Mouse (Mus musculus) myocyte (in vitro differentiated cells): ENCODE measurements around the gene Samd15. TPM values are rescaled to one million over a fixed set of nuclear protein-coding genes. Genes with fewer than 3 reads are reported as not detected.

Experiments
- H3K27me3 ChIP-seq: one replicate; pipeline ENCODE4 v1.6.1; 2011; ENCODE audit not compliant: control insufficient read depth, insufficient read depth, insufficient read length
- H3K36me3 ChIP-seq: one replicate; pipeline ENCODE4 v1.6.1; 2011; ENCODE audit not compliant: control insufficient read depth, insufficient read depth
- H3K4me2 ChIP-seq: one replicate; pipeline ENCODE4 v1.6.1; 2011; ENCODE audit warnings: low read depth, control low read depth
- H3K4me3 ChIP-seq: one replicate; pipeline ENCODE4 v1.5.1; 2011; ENCODE audit warnings: mild to moderate bottlenecking, control low read depth, moderate library complexity
- H3K79me2 ChIP-seq: one replicate; pipeline ENCODE4 v1.6.1; 2011; ENCODE audit not compliant: control insufficient read depth, insufficient read depth
- H3ac ChIP-seq: one replicate; pipeline ENCODE4 v1.6.1; 2011; ENCODE audit not compliant: control insufficient read depth, insufficient read length
- CEBPB ChIP-seq: IDR thresholded peaks from 2 replicates; pipeline ENCODE4 v1.6.1; 2011; ENCODE audit warnings: mild to moderate bottlenecking, moderate library complexity; ENCODE audit not compliant: poor library complexity, insufficient read depth, severe bottlenecking
- E2F4 ChIP-seq: IDR thresholded peaks from one replicate; pipeline ENCODE4 v1.6.1; 2011; ENCODE audit warnings: mild to moderate bottlenecking, control low read depth, moderate library complexity; ENCODE audit not compliant: insufficient read depth
- MAX ChIP-seq: IDR thresholded peaks from one replicate; pipeline ENCODE4 v1.6.1; 2011; ENCODE audit warnings: low read depth, mild to moderate bottlenecking, control low read depth
- MYOD1 ChIP-seq, 3 experiments: IDR thresholded peaks; one replicate each; pipeline ENCODE4 v1.6.1; 2011; ENCODE audit warnings: control low read depth in 2 of 3, low read depth in 2 of 3, mild to moderate bottlenecking in 2 of 3, moderate library complexity in 1 of 3; ENCODE audit not compliant: insufficient read length in 2 of 3, control insufficient read depth in 1 of 3
- MYOG ChIP-seq, 3 experiments: IDR thresholded peaks; one replicate each; pipeline ENCODE4 v1.6.1; 2011; ENCODE audit warnings: control low read depth in 2 of 3, low read depth in 2 of 3, mild to moderate bottlenecking in 2 of 3; ENCODE audit not compliant: insufficient read length in 2 of 3, control insufficient read depth in 1 of 3, insufficient read depth in 1 of 3
- POLR2A ChIP-seq: IDR thresholded peaks from one replicate; pipeline ENCODE4 v1.6.1; 2011; ENCODE audit warnings: low read depth, mild to moderate bottlenecking, control low read depth, moderate library complexity; ENCODE audit not compliant: insufficient read length
- POLR2AphosphoS2 ChIP-seq: IDR thresholded peaks from one replicate; pipeline ENCODE4 v1.6.1; 2011; ENCODE audit warnings: low read depth, control low read depth; ENCODE audit not compliant: insufficient read length
- REST ChIP-seq: IDR thresholded peaks from one replicate; pipeline ENCODE4 v1.6.1; 2011; ENCODE audit warnings: mild to moderate bottlenecking, control low read depth, moderate library complexity; ENCODE audit not compliant: insufficient read depth, insufficient read length
- SRF ChIP-seq: IDR thresholded peaks from one replicate; pipeline ENCODE4 v1.6.1; 2011; ENCODE audit warnings: low read depth; ENCODE audit not compliant: control insufficient read depth, insufficient read length
- TCF12 ChIP-seq: IDR thresholded peaks from one replicate; pipeline ENCODE4 v1.6.1; 2011; ENCODE audit warnings: mild to moderate bottlenecking, control low read depth; ENCODE audit not compliant: poor library complexity, insufficient read depth, severe bottlenecking
- TCF3 ChIP-seq: IDR thresholded peaks from one replicate; pipeline ENCODE4 v1.6.1; 2011; ENCODE audit warnings: low read depth, control low read depth; ENCODE audit not compliant: insufficient read length
- USF1 ChIP-seq: IDR thresholded peaks from one replicate; pipeline ENCODE4 v1.6.1; 2011; ENCODE audit warnings: low read depth, mild to moderate bottlenecking, control low read depth, moderate library complexity
- polyA plus RNA-seq: library from polyadenylated mRNA; unstranded; fragments of >200 nt; fragmentation: generic; extraction: Trizol; gene quantifications from one replicate; pipeline ENCODE4 v1.2.1, GENCODE M21; 2012; ENCODE audit warnings: missing spikeins

Gene Samd15
- polyA plus RNA-seq, 1 experiment: 0.29 TPM

GRCm38 (mm10) chr12:87226801-87227200, 27.3 kb downstream of the Samd15 start:
- Histone ChIP-seq H3K79me2 (no peaks in the 10 kb centered on the region), H3K36me3 (no peaks in the 10 kb centered on the region), H3K4me2 (no peak overlapping the region), H3ac (no peak overlapping the region), H3K27me3 (no peaks in the 10 kb centered on the region), H3K4me3 (no peak overlapping the region)
- TF ChIP-seq MAX (no peak), POLR2AphosphoS2 (no peak), SRF (no peak), E2F4 (no peak), POLR2A (no peak), MYOD1 (IDR thresholded peaks at IDR 0.05; ENCODE audit: control insufficient read depth in 1 of 3, insufficient read length in 2 of 3, low read depth in 2 of 3) (no peak), TCF12 (no peak), USF1 (no peak), TCF3 (no peak), CEBPB (no peak), MYOG (IDR thresholded peaks at IDR 0.05; ENCODE audit: control insufficient read depth in 1 of 3, insufficient read depth in 1 of 3, insufficient read length in 2 of 3, low read depth in 2 of 3) (no peak), REST (no peak)

- TF ChIP-seq E2F4 (no peak), REST (no peak), MAX (no peak), POLR2AphosphoS2 (no peak), MYOD1 (IDR thresholded peaks at IDR 0.05; ENCODE audit: control insufficient read depth in 1 of 3, insufficient read length in 2 of 3, low read depth in 2 of 3) (no peak), USF1 (no peak), POLR2A (no peak), SRF (no peak)
- no peak overlapping the region for H3K4me2 ChIP-seq
- no peak overlapping the region for H3K4me3 ChIP-seq
- no peaks in the 10 kb centered on the region for H3K79me2 ChIP-seq
- no peaks in the 10 kb centered on the region for H3K27me3 ChIP-seq
- no peak overlapping the region for H3ac ChIP-seq
- H3K36me3 ChIP-seq: no peaks in the 10 kb centered on the region
Measured at GRCm38 (mm10) chr12:87229633-87230032, 30.1 kb downstream of the Samd15 start.

DNA sequence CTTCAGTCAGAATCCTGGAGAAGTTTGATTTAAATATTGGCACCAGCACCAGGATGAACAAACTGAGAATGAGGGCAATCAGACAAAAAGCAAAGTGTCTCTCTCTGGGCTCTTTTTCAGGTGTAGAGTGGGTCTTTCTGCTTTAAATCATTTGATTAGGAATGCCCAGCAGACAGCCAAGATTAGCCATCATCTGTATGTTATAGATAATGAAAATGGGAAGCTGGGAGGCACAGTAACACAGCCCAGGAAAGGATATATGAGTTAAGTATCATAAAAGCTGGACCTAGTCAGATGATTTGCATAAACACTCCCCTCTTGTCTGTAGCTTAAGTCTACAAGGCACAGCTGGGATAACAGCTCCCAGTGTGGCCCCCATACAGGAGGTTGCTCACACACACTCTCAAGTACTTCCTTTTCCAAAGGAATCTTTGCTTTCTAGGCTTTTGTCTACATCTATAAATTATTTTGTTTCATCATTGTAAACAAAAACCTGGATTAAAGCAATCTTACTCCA, 30.9 kb downstream of the Samd15 start:
- H3K4me3 ChIP-seq: no peak overlapping the region
- H3ac ChIP-seq: no peak overlapping the region
- TF ChIP-seq MAX (no peak), POLR2A (no peak), CEBPB (no peak), TCF12 (no peak), E2F4 (no peak), MYOG (IDR thresholded peaks at IDR 0.05; ENCODE audit: control insufficient read depth in 1 of 3, insufficient read depth in 1 of 3, insufficient read length in 2 of 3, low read depth in 2 of 3) (no peak), REST (no peak), USF1 (no peak), MYOD1 (IDR thresholded peaks at IDR 0.05; ENCODE audit: control insufficient read depth in 1 of 3, insufficient read length in 2 of 3, low read depth in 2 of 3) (no peak), TCF3 (no peak), SRF (no peak), POLR2AphosphoS2 (no peak)
- no peak overlapping the region for H3K4me2 ChIP-seq
- no peaks in the 10 kb centered on the region for H3K36me3 ChIP-seq
- H3K27me3 ChIP-seq: no peaks in the 10 kb centered on the region
- H3K79me2 ChIP-seq: no peaks in the 10 kb centered on the region

GRCm38 (mm10) chr12:87236882-87237483, 37.5 kb downstream of the Samd15 start:
- H3K79me2 ChIP-seq: no peaks in the 10 kb centered on the region
- H3K36me3 ChIP-seq: peaks cover 10% of the 10 kb centered on the region
- no peak overlapping the region for H3K4me3 ChIP-seq
- H3K27me3 ChIP-seq: no peaks in the 10 kb centered on the region
- TF ChIP-seq SRF (no peak), POLR2AphosphoS2 (no peak), POLR2A (no peak), MYOD1 (IDR thresholded peaks at IDR 0.05; ENCODE audit: control insufficient read depth in 1 of 3, insufficient read length in 2 of 3, low read depth in 2 of 3) (no peak), USF1 (no peak), E2F4 (no peak), MYOG (IDR thresholded peaks at IDR 0.05; ENCODE audit: control insufficient read depth in 1 of 3, insufficient read depth in 1 of 3, insufficient read length in 2 of 3, low read depth in 2 of 3) (no peak), REST (no peak), TCF3 (no peak), CEBPB (no peak), TCF12 (no peak), MAX (no peak)
- no peak overlapping the region for H3ac ChIP-seq
- H3K4me2 ChIP-seq: no peak overlapping the region
